Comparison of ENCODE assay signal across 17 mouse cellular contexts in the genomic region with DNA sequence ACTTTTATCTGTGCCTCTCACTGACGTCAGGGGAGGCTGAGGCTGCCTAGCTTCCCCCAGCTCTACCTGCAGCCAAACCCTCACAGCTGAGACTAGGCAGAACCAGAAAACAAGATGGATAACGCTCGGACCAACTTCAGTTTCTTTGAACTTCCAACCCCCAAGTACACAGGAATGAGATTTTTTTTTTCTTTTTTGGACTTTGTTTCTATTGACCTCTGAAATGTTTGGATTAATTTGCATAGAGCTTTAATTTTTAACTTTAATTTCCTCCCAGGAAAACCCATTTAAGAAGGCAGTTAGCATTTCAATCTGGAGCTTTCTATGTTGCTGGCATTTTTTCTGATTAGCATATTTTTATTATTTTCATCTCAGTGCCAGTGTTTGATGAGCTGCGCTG. TPM values are rescaled to one million over a fixed set of nuclear protein-coding genes. Genes with fewer than 3 reads are reported as not detected.
"Had no signal": no experiment of that assay in that cellular context is flagged by ENCODE, and none has a peak within 500 bp of the region (broad histone marks: within the 10 kb centered on the region; RNA-seq: fewer than 3 reads in every experiment).

No protein-coding gene starts in this region.

- H3K4me3 ChIP-seq: midbrain, embryonic 10.5 days; midbrain, embryonic 12.5 days; myocyte; neural tube, embryonic 13.5 days; neural tube, embryonic 15.5 days had no signal

- ATAC-seq: midbrain, embryonic 16.5 days had no signal

- H3K27me3 ChIP-seq: midbrain, embryonic 12.5 days; neural tube, embryonic 13.5 days; neural tube, embryonic 15.5 days had no signal

- H3K9me3 ChIP-seq: midbrain, embryonic 10.5 days; midbrain, embryonic 12.5 days; neural tube, embryonic 13.5 days; neural tube, embryonic 15.5 days had no signal

- H3K9ac ChIP-seq: lung, embryonic 14.5 days; midbrain, embryonic 12.5 days; neural tube, embryonic 13.5 days; neural tube, embryonic 15.5 days had no signal

- H3K4me2 ChIP-seq: lung, embryonic 14.5 days; midbrain, embryonic 12.5 days; neural tube, embryonic 13.5 days; neural tube, embryonic 15.5 days had no signal

- H3K36me3 ChIP-seq: midbrain, embryonic 10.5 days; midbrain, embryonic 12.5 days; neural tube, embryonic 13.5 days; neural tube, embryonic 15.5 days had no signal

- H3K4me1 ChIP-seq: midbrain, embryonic 10.5 days; midbrain, embryonic 12.5 days; neural tube, embryonic 13.5 days; neural tube, embryonic 15.5 days had no signal

- H3K27ac ChIP-seq: midbrain, embryonic 10.5 days; midbrain, embryonic 12.5 days; neural tube, embryonic 13.5 days; neural tube, embryonic 15.5 days had no signal

- DNase-seq: lung, adult 18-20 months; midbrain, embryonic 14.5 days; retina, postnatal 1 day; spleen, adult 18-20 months; thymus, adult 18-20 months; thymus, postnatal 14 days; thymus, postnatal 36 days had no signal

RNA-seq across cellular contexts. Expression of a gene that starts 36.2 kb away (rescaled TPM):
- total RNA-seq: megakaryocyte, adult 5-6 weeks; megakaryocyte-erythroid progenitor cell, adult 5-6 weeks had no signal
- polyA plus RNA-seq: midbrain, embryonic 10.5 days; midbrain, embryonic 12.5 days; midbrain, embryonic 14.5 days; midbrain, embryonic 16.5 days; myocyte; neural tube, embryonic 11.5 days; neural tube, embryonic 13.5 days; neural tube, embryonic 15.5 days had no signal
